Mouse (Mus musculus): ENCODE results near the gene Itgb1. TPM values are rescaled to one million over a fixed set of nuclear protein-coding genes. Genes with fewer than 3 reads are reported as not detected.

Itgb1 gene
- polyA plus RNA-seq (2015; fragmentation: Nextera tagmentation; extraction: Ambion mirVana) = 229 and 243 TPM in 2 replicates

- WGBS = under 1% methylated on average over 103 of the region's 113 CpGs
- peak within 1 kb of the TSS; percentile 86 for H3K4me3 ChIP-seq
- peak within 1 kb of the TSS; percentile 99 for H3K27ac ChIP-seq
- H3K9me3 ChIP-seq = no peaks in the 10 kb centered on the region
- peak within 1 kb of the TSS; percentile 79 for H3K4me2 ChIP-seq (replicated peaks)
- peak; percentile 95 for ATAC-seq (ENCODE audit: low FRiP score, low read depth)
- H3K9ac ChIP-seq = peak within 1 kb of the TSS; percentile 98
- H3K36me3 ChIP-seq = no peaks in the 10 kb centered on the region
- no peaks in the 10 kb centered on the region for H3K27me3 ChIP-seq
- H3K4me1 ChIP-seq = peaks cover 22% of the 10 kb centered on the region
Observed at GRCm38 (mm10) chr8:128685507-128686428, at the start of gene Itgb1. Itgb1 (plus strand) TSS chr8:128685654.

GRCm38 (mm10) chr8:128643104-128643503, 42.4 kb upstream of the Itgb1 start:
- no peak for ATAC-seq (ENCODE audit: low FRiP score, low read depth)
- Histone ChIP-seq H3K9me3 (no peaks in the 10 kb centered on the region), H3K4me1 (no peaks in the 10 kb centered on the region), H3K9ac (no peak overlapping the region), H3K27me3 (no peaks in the 10 kb centered on the region), H3K4me2 (replicated peaks) (no peak overlapping the region), H3K27ac (no peak overlapping the region), H3K36me3 (no peaks in the 10 kb centered on the region), H3K4me3 (no peak overlapping the region)
- WGBS = 78% methylated on average over 1 of the region's 1 CpGs

GRCm38 (mm10) chr8:128645452-128645851, 40.0 kb upstream of the Itgb1 start:
- no peak overlapping the region for H3K4me2 ChIP-seq (replicated peaks)
- H3K27ac ChIP-seq = no peak overlapping the region
- no peak overlapping the region for H3K4me3 ChIP-seq
- no peaks in the 10 kb centered on the region for H3K36me3 ChIP-seq
- no peaks in the 10 kb centered on the region for H3K4me1 ChIP-seq
- no peak for ATAC-seq (ENCODE audit: low FRiP score, low read depth)
- no peak overlapping the region for H3K9ac ChIP-seq
- H3K27me3 ChIP-seq = no peaks in the 10 kb centered on the region
- no peaks in the 10 kb centered on the region for H3K9me3 ChIP-seq

- WGBS = 79% methylated on average over 5 of the region's 5 CpGs
- Histone ChIP-seq H3K27me3 (no peaks in the 10 kb centered on the region), H3K27ac (no peak overlapping the region), H3K4me2 (replicated peaks) (no peak overlapping the region), H3K9ac (no peak overlapping the region), H3K4me1 (no peaks in the 10 kb centered on the region), H3K36me3 (no peaks in the 10 kb centered on the region), H3K4me3 (no peak overlapping the region), H3K9me3 (no peaks in the 10 kb centered on the region)
- ATAC-seq (ENCODE audit: low FRiP score, low read depth) = no peak
Observed at GRCm38 (mm10) chr8:128646456-128646855, 39.0 kb upstream of the Itgb1 start.

- no peaks in the 10 kb centered on the region for H3K4me1 ChIP-seq
- no peak overlapping the region for H3K4me3 ChIP-seq
- H3K27ac ChIP-seq = no peak overlapping the region
- no peaks in the 10 kb centered on the region for H3K36me3 ChIP-seq
- H3K27me3 ChIP-seq = no peaks in the 10 kb centered on the region
- ATAC-seq (ENCODE audit: low FRiP score, low read depth) = no peak
- no peak overlapping the region for H3K4me2 ChIP-seq (replicated peaks)
- H3K9ac ChIP-seq = no peak overlapping the region
- H3K9me3 ChIP-seq = no peaks in the 10 kb centered on the region
Observed at GRCm38 (mm10) chr8:128648071-128648470, 37.4 kb upstream of the Itgb1 start.

- no peaks in the 10 kb centered on the region for H3K27me3 ChIP-seq
- no peak for ATAC-seq (ENCODE audit: low FRiP score, low read depth)
- 78% methylated on average over 2 of the region's 2 CpGs for WGBS
- no peak overlapping the region for H3K4me3 ChIP-seq
- H3K9ac ChIP-seq = no peak overlapping the region
- H3K9me3 ChIP-seq = no peaks in the 10 kb centered on the region
- no peaks in the 10 kb centered on the region for H3K36me3 ChIP-seq
- no peak overlapping the region for H3K27ac ChIP-seq
- no peak overlapping the region for H3K4me2 ChIP-seq (replicated peaks)
- H3K4me1 ChIP-seq = peaks cover 20% of the 10 kb centered on the region
Observed at GRCm38 (mm10) chr8:128650331-128650855, 35.1 kb upstream of the Itgb1 start.

- H3K4me1 ChIP-seq = peaks cover 22% of the 10 kb centered on the region
- H3K4me3 ChIP-seq = no peak overlapping the region
- ATAC-seq (ENCODE audit: low FRiP score, low read depth) = no peak
- whole genome bisulfite sequencing = 40% methylated on average over 6 of the region's 6 CpGs
- H3K9ac ChIP-seq = no peak overlapping the region
- H3K27me3 ChIP-seq = no peaks in the 10 kb centered on the region
- H3K27ac ChIP-seq = no peak overlapping the region
- H3K4me2 ChIP-seq (replicated peaks) = no peak overlapping the region
- H3K36me3 ChIP-seq = no peaks in the 10 kb centered on the region
- H3K9me3 ChIP-seq = no peaks in the 10 kb centered on the region
Observed at GRCm38 (mm10) chr8:128652399-128653109, 32.9 kb upstream of the Itgb1 start.

- Histone ChIP-seq H3K4me3 (peak overlapping the region; percentile 36), H3K9ac (no peak overlapping the region), H3K27ac (peak overlapping the region; percentile 79)
Observed at GRCm38 (mm10) chr8:128653642-128654364, 31.7 kb upstream of the Itgb1 start.

GRCm38 (mm10) chr8:128654365-128655099, 30.9 kb upstream of the Itgb1 start:
- H3K27ac ChIP-seq = peak overlapping the region; percentile 79; the same call in 1 of the 2 replicates
- peak overlapping the region; percentile 36 for H3K4me3 ChIP-seq
- ATAC-seq (ENCODE audit: low FRiP score, low read depth) = peak; percentile 94
- H3K27me3 ChIP-seq = no peaks in the 10 kb centered on the region
- H3K9ac ChIP-seq = 0 out of 2 replicates have a peak overlapping the region, but pooled peaks have one; percentile 36
- no peaks in the 10 kb centered on the region for H3K36me3 ChIP-seq
- WGBS = 2% methylated on average over 16 of the region's 16 CpGs
- peak overlapping the region; percentile 68 for H3K4me2 ChIP-seq (replicated peaks)
- peaks cover 3% of the 10 kb centered on the region; the same call in 1 of the 2 replicates for H3K9me3 ChIP-seq
- H3K4me1 ChIP-seq = peaks cover 22% of the 10 kb centered on the region

More at GRCm38 (mm10) chr8:128653642-128654364, 31.7 kb upstream of the Itgb1 start:
- ATAC-seq (ENCODE audit: low FRiP score, low read depth) = peak; percentile 16; the same call in 1 of the 2 replicates
- Histone ChIP-seq H3K4me2 (replicated peaks) (peak overlapping the region; percentile 68), H3K4me1 (peaks cover 22% of the 10 kb centered on the region), H3K27me3 (no peaks in the 10 kb centered on the region), H3K9me3 (peaks cover 3% of the 10 kb centered on the region; the same call in 1 of the 2 replicates), H3K36me3 (no peaks in the 10 kb centered on the region)
- WGBS = 24% methylated on average over 5 of the region's 5 CpGs

GRCm38 (mm10) chr8:128662144-128662543, 23.3 kb upstream of the Itgb1 start:
- no peak overlapping the region for H3K4me2 ChIP-seq (replicated peaks)

GRCm38 (mm10) chr8:128662696-128663095, 22.8 kb upstream of the Itgb1 start:
- Histone ChIP-seq H3K4me3 (no peak overlapping the region), H3K4me2 (replicated peaks) (no peak overlapping the region), H3K36me3 (no peaks in the 10 kb centered on the region), H3K27me3 (no peaks in the 10 kb centered on the region), H3K9me3 (peaks cover 3% of the 10 kb centered on the region; the same call in 1 of the 2 replicates), H3K27ac (no peak overlapping the region), H3K4me1 (no peaks in the 10 kb centered on the region), H3K9ac (no peak overlapping the region)
- WGBS = 85% methylated on average over 2 of the region's 2 CpGs
- no peak for ATAC-seq (ENCODE audit: low FRiP score, low read depth)

More at GRCm38 (mm10) chr8:128662144-128662543, 23.3 kb upstream of the Itgb1 start:
- Histone ChIP-seq H3K27ac (no peak overlapping the region), H3K9me3 (peaks cover 3% of the 10 kb centered on the region; the same call in 1 of the 2 replicates), H3K27me3 (no peaks in the 10 kb centered on the region), H3K4me1 (no peaks in the 10 kb centered on the region), H3K36me3 (no peaks in the 10 kb centered on the region), H3K4me3 (no peak overlapping the region), H3K9ac (no peak overlapping the region)
- WGBS = 38% methylated on average over 3 of the region's 3 CpGs
- ATAC-seq (ENCODE audit: low FRiP score, low read depth) = no peak
